Mouse (Mus musculus): ENCODE results near the gene Pcolce2.

DNA sequence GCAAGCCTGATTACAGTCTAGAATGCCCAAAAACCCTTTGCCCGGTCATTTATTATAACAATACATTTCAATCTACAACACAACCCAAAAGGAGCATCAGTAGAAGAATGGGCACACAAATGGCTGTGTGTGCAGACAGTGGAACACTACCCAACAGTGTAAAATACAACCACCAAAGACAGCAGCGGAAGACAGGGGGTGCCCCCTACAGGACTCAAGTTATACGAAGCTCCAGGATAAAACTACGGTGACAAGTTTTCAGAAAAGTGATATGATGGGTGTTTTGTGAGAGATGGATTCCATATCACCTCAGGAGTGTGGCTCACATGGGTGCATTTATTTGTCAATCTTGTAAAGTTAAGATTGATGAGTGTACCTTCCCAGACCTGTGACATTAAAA lies 38.6 kb downstream of the Pcolce2 start:
- TF ChIP-seq POLR2A (IDR thresholded peaks at IDR 0.05; ENCODE audit: borderline replicate concordance, extremely low read depth, insufficient read depth, insufficient read length, poor library complexity, severe bottlenecking) (no peak), CTCF (IDR thresholded peaks at IDR 0.05; ENCODE audit: borderline replicate concordance, extremely low read depth, insufficient read depth, insufficient read length) (no peak)

Measured in brain, embryonic 14.5 days (tissue).